Mouse (Mus musculus) gonadal fat pad, adult 2 months (tissue): ENCODE measurements around the gene Dqx1. TPM values are rescaled to one million over a fixed set of nuclear protein-coding genes. Genes with fewer than 3 reads are reported as not detected.

Experiments used
- DNase-seq: peaks from one replicate; pipeline ENCODE4 v3.0.0-alpha.2; 2012; ENCODE audit warnings: low read depth
- polyA plus RNA-seq: library from polyadenylated mRNA; depleted of rRNA; stranded (reverse); fragments of >200 nt; gene quantifications from 2 replicates; pipeline ENCODE4 v1.2.3, GENCODE M21; 2012

Gene Dqx1
- polyA plus RNA-seq, 1 experiment: 1.4 TPM

DNA sequence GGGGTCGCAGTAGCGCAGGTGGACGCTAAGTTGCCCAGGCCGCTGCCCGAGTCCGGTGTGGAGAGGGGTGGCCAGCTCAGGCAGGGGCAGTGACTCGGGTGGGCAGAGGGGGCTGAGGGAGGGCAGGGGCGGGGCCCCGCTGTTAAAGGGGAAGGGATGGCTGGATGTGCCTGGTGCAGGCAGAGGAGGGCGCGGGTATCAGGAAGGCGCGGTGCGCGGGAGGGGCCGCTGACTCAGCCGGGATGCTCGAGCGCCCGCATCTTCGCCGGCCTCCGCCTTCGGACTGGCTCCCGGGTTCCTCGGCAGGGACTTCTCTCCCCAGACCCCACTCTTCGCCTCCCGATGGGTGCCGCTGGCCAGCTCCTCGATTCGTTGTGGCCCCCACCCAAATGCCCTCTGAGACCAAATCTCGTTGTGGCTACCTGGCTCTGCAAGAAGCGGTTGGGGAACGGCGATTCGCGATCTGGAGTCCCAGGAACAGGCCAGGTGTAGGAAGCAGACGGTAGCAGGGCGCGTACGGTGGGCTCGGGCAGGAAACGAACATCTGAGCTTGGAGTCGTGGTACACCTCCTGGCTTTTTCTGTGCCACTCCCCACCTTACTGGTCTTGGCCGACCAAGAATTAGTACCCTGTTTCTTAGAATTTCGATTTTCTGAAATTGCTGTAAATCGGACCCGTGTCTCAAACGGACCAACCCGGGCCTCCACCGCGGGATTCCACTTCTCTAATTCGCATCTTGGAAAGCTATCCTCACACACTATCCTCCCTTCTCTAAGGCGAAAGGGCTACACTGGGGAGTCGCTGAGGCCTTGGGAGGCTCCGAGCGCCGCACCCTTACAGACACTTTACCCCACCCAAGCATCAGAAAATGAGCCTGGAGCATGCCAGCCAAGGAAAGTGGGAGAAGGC lies 12.9 kb downstream of the Dqx1 start:
- no peak for DNase-seq

DNA sequence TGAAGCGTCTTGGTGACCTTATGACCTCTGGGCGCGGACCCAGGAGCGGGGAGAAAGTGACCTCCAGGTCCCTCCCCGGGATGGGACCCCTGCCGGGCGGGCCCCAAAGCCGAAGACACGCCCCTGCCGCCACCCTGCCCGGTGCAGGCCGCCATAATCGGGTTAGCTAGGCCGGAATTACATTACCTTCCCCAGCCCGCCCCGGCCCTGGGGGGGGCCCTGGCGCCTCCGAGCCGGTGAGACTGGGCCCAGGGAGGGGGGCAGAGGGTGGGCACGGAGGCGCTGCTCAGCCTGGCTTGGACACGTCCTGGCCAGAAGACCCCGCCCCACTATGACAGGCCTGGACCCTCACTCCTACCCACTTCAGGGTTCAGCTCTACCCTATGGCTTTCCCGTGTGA lies 13.6 kb downstream of the Dqx1 start:
- DNase-seq: no peak

DNA sequence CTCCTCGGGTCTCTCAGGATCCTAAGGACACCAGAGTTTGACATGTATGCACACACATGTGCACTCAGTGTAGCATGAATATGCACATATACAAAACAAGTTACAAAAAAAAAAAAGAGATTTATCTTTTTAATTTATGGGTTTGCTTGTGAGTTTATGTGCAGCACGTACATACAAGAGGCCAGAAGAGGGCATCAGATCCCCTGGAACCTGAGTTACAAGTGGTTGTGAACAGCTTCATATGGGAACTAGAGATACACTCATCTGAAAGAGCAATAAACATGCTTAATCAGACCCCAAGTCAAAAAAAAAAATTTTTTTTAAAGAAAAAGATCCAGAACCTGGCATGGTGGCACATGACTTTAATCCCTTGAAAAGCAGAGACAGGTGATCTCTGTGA lies 17.3 kb downstream of the Dqx1 start:
- DNase-seq: no peak

DNA sequence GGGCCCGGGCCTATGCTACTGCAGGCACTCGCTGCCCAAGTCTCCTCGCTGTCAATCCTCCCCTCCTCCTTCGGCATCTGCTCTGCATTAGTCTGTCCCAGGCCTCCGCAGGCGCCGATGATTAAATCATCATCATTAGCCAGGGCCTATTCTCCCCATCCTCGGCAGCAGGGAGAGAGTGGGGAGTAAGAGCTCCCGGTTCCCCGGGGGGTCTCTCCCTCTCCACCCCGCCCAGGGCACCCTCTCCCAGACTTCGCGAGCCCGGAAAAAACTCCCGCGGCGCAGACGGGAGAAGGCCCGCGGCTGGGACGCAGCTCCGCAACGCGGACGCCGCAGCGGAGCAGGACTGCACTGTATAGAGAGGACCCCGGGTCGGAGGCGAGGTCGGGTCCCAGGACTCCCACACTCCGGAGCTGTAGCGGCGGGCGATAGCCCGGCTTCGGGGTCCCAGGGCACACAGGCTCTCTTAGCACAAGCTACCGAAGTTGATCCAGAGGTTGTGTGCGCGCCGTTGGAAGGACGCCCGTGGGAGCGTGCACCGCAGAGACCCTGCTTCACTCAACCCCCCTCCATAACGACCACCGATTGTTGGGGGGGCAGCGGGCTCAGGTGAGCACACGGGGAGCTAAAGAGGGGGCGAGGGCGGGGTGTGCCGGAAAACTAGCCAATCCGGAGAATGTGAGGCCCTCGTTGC lies 20.1 kb downstream of the Dqx1 start, which contains the start of gene Pcgf1:
TSS of gene Pcgf1 (plus strand) at position 240 of the 694 bp plus-strand sequence.
- no peak for DNase-seq

DNA sequence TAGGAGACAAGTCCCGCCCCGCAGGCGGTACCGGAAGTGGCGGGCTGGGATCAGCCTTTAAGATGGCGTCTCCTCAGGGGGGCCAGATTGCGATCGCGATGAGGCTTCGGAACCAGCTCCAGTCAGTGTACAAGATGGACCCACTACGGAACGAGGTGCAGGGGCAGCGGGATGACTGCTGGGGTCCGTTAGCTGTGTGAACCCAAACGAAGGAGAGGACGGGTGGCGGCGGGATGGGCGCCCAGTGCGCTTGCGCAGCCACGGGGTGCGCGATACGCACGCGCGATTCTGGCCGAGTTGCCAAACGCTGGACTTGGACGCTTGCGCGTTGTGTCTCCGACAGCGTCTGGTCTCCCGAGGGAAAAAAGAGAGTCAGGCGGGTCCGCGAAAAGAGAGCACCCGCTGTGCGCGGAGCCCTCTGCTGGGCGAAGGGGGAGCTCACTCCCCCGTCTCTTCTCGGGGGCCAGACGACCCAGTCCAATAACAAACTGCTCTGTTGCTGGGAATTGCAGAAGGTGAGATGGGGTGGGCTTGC lies 20.7 kb downstream of the Dqx1 start:
- DNase-seq: peak; percentile 60

DNA sequence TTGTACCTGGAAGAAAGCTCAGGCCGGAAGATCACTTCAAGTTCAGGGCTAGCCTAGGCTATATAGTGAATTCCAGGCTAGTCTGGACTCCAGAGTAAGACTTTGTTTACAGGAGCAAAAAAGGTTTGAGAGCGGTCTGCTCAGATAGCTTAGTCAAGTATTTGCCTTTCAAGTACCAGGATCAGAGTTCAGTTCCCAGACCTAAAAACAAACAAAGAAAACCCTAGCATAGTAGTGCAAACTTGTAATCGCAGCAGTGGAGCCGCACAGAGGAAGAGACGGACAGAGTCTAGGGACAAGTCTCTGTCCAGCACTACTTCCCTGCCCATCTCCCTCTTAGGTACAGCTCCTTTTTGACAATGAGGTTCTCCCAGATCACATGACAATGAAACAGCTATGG lies 22.6 kb downstream of the Dqx1 start:
- no peak for DNase-seq

DNA sequence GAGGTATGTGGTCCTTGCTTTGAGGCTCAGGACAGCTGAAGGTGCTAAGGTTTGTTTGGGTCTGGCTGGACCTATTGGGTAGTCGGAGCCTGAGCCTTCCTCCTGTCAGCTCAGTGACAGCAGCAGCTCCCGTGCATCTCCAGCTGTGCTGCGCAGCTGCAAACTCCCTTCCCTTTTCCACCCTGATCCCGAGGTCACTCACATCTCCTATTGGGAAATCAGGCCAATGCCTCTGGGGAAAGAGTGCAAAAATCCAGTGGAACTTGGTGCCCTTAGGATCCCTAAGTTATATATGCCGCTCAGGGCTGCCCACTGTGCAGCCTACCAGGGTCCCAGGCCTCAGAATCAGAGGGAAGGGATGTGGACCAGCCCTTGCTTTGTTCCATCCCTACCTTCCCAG lies 25.9 kb downstream of the Dqx1 start:
- no peak for DNase-seq

DNA sequence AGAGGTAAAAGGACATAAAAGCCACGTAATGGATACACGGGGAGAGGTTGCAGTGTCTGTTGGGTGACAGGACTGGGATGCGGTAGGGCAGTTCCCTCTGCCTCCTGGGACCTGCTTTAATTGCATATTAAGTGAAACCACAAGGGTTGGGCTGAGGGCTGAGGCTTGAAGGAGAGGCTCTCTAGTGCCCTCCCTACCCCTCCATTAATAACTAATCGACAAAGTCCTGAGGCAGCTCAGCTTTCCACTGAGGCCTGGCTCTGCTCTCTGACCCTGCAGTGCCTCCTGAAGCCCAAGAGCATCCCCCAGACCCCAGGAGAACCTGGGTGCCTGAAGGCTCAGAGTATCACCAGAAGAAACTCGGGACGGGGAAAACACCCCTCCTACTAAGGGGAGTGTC lies 26.8 kb downstream of the Dqx1 start:
- DNase-seq: no peak

DNA sequence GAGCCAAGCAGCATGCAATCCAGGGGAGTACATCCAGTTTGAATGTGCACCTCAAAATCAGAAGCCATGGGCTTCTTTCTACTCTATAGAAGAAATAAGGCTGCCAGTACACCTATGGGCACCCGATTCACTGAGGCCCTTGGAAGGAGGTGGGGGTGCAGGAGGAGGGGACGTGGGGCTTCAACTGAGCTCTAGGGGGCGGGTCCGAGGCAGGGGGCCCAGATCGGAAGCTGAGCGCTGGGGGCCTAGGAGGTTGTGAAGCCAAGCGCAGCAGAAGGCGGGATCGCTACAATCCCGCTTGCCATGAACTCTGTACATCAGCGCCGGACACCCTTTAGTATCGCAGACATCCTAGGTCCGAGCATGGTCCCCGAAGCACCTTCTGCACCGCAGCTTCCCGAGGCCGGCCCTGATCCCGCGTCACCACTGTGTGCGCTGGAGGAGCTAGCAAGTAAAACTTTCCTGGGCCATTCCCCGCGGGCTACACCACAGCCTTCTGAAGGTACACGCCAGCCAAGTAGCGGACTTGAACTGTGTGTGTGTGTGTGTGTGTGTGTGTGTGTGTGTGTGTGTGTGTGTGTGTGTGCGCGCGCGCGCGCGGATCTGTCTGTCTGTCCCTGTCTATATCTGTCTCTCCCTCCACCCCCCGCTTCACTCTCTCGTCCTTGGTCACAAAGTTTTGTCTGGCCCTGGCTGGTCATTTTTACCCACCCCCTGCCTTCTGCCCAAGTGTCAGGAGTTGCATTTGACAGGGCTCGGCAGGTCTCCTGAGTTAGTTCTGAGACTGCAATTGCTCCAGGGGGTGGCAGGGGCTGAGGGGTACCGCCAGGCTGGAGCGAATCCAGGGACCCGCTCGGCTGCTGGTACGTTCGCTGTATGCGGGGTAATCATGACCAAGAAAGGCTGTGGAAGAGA lies 28.7 kb downstream of the Dqx1 start, which contains the start of gene Lbx2:
TSS of gene Lbx2 (plus strand) at position 247 of the 915 bp plus-strand sequence.
- no peak for DNase-seq

DNA sequence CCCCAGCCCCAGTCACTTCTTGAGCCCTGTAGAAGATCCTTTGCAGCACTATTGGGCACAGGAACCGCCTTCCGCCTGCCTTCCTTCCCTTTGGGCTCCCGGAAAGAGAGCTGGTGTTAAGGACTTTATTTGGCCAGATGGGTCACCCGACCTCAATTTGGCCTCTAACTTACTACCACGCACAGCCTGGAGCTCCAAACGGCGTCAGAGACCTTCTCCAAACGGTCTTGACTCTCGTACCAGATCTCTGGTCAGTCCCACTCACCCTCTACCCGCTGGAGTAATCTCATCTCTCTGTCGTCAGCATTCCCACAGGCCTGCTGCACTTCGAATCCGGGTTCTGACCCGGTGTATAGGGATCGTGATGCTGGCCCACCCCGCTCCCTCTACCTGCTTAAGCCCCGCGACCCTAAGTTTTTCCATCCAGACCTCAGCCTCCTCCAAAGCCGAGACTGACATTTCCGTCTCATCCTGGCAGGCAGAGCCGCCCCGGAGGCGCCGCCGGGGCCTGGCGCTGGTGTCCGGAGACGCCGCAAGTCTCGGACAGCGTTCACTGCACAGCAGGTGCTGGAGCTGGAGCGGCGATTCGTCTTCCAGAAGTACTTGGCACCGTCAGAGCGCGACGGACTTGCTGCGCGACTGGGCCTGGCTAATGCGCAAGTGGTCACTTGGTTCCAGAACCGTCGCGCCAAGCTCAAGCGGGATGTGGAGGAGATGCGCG lies 29.7 kb downstream of the Dqx1 start:
- no peak for DNase-seq

DNA sequence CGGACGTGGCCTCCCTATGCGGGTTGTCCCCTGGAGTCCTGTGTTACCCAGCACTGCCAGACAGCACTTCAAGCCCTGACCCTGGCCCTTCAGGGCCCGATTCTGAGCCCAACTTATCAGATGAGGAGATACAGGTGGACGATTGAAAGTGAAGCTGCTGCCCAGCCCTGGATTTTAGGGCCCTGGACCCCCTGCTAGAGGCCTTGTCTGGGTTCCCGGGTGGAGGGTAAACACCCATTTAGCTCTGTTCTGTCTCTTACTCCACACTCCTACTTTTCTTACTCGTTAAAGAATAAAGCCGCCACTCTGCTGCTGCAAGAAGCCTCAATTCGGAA lies 30.2 kb downstream of the Dqx1 start:
- DNase-seq: no peak

DNA sequence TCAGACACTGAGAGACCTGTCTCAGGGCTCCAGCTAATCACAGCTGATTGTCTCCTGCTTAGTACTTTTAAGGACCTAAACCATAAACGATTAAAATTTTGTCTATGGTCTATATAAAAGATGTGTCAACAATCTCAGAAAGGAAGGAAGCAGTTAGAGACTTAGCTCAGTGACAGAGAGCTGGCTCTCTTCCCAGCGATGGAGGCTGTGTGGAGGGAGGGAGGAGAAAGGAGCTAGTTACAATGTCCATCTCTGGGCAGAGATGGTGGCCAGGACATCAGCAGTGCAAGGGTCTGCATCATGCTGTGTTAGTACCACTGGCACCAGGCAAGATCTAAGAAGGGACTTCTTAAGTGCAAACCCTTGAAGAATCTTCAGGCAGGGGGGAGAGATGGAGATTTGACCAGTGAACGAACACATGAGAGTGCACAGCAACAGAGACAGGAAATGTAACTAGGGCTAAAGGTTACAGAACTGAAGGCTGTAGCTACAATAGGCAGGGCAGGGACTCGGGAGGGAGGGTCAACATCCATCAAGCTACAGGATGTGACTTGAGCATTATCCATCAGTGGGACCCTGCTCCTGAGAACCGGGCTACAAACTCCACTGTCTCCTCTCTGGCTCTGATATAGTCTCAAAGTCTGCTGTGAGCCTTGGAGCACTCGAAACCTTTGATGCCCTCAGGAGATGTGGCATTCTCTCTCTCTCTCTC lies 34.9 kb downstream of the Dqx1 start:
- DNase-seq: no peak

DNA sequence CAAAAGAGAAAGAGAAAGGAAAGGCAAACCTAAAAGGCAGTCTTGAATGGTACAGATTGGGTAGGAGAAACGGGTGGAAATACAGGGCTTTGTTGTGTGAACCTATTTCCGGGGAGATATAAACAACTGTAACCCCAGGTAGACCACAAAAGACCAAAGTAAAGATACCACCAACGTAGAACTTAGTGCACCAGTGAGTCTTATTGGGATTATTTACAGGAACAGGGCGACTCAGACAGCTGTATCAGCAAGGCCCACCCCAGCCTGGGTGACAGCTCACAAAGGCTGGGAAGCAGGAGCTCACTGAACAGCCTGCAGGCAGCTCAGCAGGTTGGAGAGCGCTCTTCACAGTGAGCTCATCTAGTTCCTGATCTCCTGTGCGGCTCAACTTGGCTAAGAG lies 38.3 kb downstream of the Dqx1 start:
- DNase-seq: no peak

DNA sequence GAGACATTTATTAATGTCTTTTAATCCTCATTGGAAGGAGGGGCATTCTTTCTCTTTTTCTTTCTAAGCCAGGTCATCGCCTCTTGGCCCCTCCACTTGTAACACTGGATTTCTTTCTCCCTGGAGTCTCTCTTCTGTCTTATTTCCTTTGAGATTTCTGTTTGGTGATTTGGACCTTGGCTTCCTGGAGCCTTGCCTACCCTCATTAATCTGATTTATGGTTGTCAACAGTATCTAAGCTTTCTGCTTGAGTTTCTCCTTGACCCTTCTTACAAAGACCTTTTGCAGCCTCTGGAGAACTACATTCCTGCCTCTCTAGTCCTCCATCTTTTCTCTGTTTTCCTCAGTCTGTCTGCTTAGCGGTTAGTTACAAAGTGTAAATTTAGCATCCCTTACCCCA lies 40.8 kb downstream of the Dqx1 start:
- no peak for DNase-seq

DNA sequence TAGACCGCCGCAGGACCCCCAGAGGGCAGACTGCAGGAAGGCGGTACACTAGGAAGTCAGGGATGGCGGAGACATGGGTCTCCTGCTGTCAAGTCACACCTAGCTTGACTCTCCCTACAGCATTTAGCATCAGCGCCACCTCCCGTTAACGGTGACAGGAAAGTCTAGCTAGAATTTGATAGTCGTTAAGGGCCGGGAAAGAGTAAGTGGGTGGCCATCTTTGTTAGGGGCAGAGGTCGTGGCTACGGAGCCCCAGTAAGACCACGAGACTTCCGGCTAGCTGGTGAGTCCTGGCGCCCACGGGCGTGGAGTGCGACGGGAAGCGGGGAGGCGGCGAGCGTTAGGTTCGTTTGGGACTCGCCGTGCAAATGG lies 43.7 kb downstream of the Dqx1 start, which contains the start of the genes Ccdc142 and Gm42688:
TSS of gene Ccdc142 (plus strand) at position 286 of the 372 bp plus-strand sequence.
TSS of gene Gm42688 (plus strand) at position 302 of the 372 bp plus-strand sequence.
- DNase-seq: no peak

DNA sequence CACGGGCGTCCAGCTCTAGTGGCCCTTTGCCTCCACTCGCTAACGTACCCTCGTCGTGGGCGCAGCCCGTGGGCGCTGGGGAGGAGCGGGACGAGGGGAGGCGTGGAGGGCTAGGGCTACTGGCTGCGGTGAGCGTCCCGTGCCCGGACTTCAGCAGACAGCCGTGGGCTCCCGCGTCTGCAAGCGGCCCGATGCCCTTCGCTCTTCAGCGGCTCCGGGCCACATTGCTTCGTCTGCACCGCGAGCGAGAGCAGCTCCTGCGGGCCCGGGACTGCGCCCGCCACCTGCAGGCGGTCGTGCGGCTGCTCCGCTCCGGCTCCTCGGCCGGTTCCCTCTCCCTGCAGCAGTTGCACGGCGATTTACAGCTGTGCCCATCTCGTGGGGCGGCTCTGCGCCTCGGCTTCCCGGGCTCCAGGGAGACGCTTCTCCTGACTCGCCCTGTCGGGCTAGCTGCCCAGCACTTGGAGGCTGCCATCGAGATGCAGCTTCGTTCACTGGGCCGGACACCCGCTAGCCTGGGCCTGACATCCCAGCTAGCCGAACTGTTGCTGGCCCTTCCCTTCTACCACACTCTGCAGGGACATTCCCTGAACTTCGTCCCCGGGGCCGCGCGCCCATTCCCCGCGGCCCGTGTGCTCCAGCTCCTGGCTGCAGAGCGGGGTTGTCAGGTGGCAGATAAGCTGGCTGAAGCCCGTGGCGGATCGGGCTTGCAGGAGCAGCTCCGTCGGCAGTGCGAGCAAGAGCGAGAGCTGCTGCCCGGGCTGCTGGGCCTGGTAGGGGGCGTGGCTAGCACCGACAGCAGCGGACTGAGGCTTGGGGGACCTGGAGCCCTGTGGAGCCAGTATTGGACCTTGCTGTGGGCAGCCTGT lies 44.3 kb downstream of the Dqx1 start:
- DNase-seq: no peak

DNA sequence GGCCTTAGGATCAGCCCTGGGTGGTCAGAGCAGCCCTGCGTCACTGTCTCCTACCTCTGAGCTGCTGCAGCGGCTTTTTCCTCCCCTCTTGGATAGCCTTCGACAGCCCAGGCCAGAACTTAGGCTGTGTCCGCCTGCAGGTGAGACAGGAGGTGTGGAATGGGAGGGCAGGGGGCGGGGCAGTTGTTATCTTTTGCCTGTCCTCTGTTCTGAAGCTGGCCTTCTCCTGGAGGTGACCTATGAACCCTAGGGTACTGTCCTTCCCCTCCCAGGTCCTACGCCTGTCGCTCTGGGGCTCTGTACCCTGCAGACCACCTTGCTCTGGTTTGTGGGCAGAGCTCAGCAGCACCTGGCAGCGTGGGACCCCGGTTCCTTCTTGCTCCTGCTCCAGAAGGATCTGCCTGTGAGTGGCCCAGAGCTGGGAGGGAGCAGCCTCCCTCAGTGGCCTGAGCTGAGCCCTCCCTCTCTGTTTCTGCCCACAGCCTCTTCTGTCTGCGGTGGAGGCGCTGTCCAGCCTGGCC lies 45.5 kb downstream of the Dqx1 start:
- DNase-seq: no peak

DNA sequence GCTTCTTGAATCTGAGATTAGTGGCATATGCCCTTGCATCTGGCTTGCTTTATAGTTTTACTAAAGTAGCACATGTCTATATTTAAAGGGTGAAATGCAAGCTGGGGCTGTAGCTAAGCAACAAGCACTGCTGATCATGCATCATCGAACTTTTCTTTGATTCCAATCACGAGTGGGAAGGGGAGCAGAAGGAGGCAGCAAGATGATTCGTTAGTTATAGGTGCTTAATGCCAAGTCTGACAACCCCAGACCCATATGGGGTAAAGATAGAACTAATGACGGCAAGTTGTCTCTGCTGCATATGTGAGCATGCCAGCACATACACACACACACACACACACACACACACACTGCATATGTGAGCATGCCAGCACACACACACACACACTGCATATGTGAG lies 46.5 kb downstream of the Dqx1 start:
- DNase-seq: no peak
